Mouse (Mus musculus) brain, embryonic 18.5 days (tissue): ENCODE measurements around the gene Chaf1b.

Source experiments
- DNase-seq: peaks from one replicate; pipeline ENCODE4 v3.0.0-alpha.2; 2012; ENCODE audit warnings: low read depth, low spot score

The Chaf1b gene

DNA sequence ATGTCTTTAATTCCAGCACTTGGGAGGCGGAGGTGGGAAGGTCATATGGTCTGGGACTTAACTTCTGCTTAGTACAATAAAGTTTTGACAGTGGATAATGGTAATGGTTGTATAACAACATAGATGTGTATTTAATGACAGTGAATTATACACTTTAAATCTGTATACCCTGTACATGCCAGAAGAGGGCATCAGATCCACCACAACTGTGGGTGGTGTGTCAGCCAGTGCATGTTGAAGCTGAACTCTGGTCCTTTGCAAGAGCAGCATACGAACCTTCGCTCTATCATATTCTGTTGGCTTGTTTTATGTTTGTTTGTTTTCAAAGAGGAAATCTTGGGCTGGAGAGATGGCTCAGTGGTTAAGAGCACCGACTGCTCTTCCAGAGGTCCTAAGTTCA, 63.7 kb downstream of the Chaf1b start:
- DNase-seq = no peak
